Mouse (Mus musculus) liver, adult 2 months (tissue): ENCODE data around the gene Serpinb13.

Experiments used
- CTCF ChIP-seq: fragments of 200-500 bp; IDR thresholded peaks from 2 replicates; pipeline ENCODE4 v1.5.1; 2011; ENCODE audit warnings: low read depth, low read length, control low read depth
- POLR2A ChIP-seq: fragments of 200-500 bp; IDR thresholded peaks from 2 replicates; pipeline ENCODE4 v1.6.1; 2011; ENCODE audit warnings: low read length, control low read depth; ENCODE audit not compliant: insufficient read depth; ENCODE audit errors: extremely low read depth

GRCm38 (mm10) chr1:106983092-106983491 lies 2.3 kb downstream of the Serpinb13 start:
- TF ChIP-seq CTCF (no peak), POLR2A (no peak)
